ENCODE assay signal across 11 mouse cellular contexts in genomic region chr4:16242123-16242522, GRCm38 (mm10).
"Had no signal": no experiment of that assay in that cellular context is flagged by ENCODE, and none has a peak within 500 bp of the region (broad histone marks: within the 10 kb centered on the region; RNA-seq: fewer than 3 reads in every experiment).

No protein-coding gene starts in this region.

- DNase-seq: kidney, adult 9 months; kidney, postnatal 36 days; left cerebral cortex, postnatal 4 days; lung, adult 18-20 months; right cerebral cortex, postnatal 14 days; thymus, postnatal 14 days had no signal

- H3K27ac ChIP-seq: kidney, postnatal 0 days; limb, embryonic 13.5 days; liver, embryonic 14.5 days; midbrain, embryonic 13.5 days; stomach, postnatal 0 days had no signal

- ATAC-seq: midbrain, embryonic 13.5 days had no signal

- H3K36me3 ChIP-seq: limb, embryonic 13.5 days; midbrain, embryonic 13.5 days had no signal

- H3K4me1 ChIP-seq: limb, embryonic 13.5 days; midbrain, embryonic 13.5 days had no signal

- H3K27me3 ChIP-seq: limb, embryonic 13.5 days; midbrain, embryonic 13.5 days had no signal

- H3K4me3 ChIP-seq: limb, embryonic 13.5 days; midbrain, embryonic 13.5 days had no signal
